Mouse (Mus musculus): ENCODE measurements around the gene Kirrel3.

Kirrel3 gene

DNA sequence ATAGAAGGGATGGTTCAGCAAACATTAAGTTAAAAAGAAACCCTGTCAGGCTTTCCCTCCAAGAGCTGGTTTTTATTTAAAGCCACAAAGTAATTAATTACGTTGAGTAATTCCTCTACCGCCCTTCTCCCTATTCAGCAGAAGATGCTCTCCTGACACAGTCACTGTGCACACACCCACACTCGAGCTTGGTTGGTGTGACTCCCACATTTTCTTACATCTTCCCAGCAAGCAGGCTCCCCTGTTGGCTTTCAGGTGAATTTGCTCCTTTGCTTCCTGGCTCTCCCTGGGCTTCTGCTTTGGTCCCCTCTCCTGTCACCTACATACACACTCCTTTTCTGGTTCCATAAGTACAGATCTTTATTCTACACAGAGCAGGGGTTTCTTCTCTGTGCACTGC lies 203.7 kb downstream of the Kirrel3 start:
- no peak for DNase-seq (ENCODE audit: low read depth)

GRCm38 (mm10) chr9:34695646-34696045 lies 210.0 kb downstream of the Kirrel3 start:
- no peak for DNase-seq (ENCODE audit: low read depth)

- no peak for DNase-seq (ENCODE audit: low read depth)
Measured at GRCm38 (mm10) chr9:34703547-34704300, 218.0 kb downstream of the Kirrel3 start.

DNA sequence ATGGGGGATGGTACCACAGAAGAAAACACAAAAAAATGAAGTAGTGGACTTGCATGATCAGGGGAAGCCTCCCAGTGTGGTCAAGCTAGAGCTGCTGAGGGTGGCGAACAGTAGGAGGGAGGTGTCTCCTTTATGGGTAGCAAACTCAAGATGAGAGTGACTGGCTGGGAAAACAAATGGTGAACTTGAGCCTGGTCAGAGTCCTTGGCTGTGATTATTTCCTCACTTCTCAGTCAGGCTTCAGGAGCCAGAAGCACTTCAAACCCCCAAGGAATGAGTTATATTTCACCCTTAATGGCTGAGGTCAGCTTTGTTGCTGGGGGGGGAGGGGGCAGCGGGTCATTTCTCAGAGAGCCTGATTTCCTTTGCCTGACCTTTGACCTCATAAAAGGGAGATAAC lies 218.7 kb downstream of the Kirrel3 start:
- no peak for DNase-seq (ENCODE audit: low read depth)

DNA sequence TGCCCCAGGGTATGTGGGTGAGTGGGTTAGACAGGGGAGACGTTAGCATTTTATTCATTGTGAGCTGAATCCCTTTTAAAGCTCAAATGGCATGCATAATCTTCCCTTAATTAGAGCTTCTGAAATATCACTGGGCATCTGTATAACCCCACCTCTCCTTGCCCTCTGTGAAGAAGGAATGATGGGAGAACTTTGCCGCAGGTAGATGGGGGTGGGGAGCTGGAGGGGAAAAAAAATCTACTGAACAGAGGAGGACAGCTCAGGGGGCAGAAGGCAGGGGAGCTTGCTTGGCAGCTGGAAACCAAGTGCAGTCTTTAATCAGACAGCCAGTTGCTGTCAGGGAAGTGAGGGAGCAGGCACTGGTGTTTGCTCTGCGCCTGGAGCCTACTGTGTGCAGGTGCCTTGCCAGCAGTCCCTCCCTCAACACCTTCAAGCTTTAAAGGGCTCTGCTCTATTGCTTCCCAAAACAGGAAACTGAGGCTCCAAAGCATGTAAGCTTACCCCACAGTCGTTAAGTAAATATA lies 220.7 kb downstream of the Kirrel3 start:
- no peak for DNase-seq (ENCODE audit: low read depth)

- DNase-seq (ENCODE audit: low read depth): no peak
Measured at GRCm38 (mm10) chr9:34708691-34709090, 223.0 kb downstream of the Kirrel3 start.

DNA sequence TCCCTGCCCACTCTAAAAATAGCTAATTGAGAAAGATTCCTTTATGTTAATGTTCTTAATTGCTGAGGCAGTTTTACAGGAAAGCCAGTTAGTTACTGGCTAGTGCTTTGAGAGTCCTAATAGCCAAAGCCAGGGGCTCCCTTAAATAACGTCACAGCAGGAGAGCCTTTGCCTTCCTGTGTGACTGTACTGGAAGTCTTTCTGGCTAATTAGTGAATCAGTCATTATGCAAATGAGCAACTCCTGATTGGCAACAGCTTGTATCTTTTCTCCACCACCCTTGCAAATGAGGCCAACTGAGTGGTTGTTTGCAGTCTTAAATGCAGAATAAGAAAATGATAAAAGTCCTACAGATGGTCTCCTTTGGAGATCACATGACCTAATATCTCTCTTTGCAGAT lies 226.3 kb downstream of the Kirrel3 start:
- DNase-seq (ENCODE audit: low read depth): no peak

- no peak for DNase-seq (ENCODE audit: low read depth)
Measured at GRCm38 (mm10) chr9:34712996-34713395, 227.3 kb downstream of the Kirrel3 start.

DNA sequence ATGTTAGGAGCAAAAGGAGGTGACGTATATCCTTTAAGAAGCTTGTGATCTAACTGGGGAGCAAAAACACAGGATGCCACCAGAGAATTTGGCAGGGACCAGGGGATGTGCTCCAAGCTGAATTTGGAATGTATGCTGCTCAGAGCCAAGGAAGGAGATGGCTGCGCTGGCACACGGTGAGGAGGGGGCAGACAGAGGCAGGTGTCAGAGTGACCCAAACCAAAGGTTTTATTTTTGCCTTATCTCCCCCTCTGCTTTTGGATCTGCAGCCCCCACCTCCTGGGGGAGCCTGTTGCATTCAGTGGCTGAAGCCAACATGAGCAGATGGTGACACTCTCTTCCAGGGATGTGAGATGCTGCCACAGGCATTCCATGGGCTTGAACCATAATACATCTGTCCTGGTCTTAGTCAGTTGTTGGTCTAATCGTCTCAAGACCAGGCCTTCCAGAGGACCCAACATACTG lies 227.8 kb downstream of the Kirrel3 start:
- no peak for DNase-seq (ENCODE audit: low read depth)

GRCm38 (mm10) chr9:34714996-34715619 lies 229.4 kb downstream of the Kirrel3 start:
- DNase-seq (ENCODE audit: low read depth): no peak

- DNase-seq (ENCODE audit: low read depth): no peak
Measured at GRCm38 (mm10) chr9:34716476-34716875, 230.8 kb downstream of the Kirrel3 start.

DNA sequence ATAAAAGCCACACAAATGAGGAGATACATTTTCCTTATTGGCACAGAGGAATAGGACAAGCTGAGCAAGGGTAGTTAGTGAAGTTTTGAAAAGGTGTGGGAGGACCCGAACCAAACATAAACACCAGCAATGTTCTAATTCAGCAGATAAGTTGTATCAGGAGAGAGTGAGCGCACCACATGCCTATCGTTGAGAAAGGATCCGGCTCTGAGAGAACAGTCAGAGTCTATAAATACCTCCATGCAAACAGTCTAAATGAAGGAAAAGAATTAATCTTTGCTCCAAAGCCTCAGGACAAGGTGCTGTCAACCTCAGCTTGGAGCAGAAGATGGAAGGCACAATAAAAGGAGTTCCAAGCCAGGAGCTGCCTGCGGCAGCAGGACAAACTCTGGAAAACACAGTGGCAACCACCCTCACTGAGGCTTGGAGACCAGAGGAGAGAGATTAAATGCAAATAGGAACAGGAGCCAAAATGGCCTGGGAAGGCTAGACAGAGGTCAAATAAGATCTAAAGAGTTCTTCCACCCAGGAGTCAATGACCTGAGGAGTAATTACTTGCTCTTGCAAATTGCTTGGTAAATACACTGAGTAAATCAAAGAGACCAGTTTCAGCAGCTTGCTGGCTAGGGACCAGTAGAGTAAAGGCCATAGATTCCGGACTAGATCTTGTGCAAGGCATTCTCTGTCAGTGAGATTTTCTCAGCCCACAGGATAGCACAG lies 235.9 kb downstream of the Kirrel3 start:
- no peak for DNase-seq (ENCODE audit: low read depth)

GRCm38 (mm10) chr9:34722198-34722550 lies 236.5 kb downstream of the Kirrel3 start:
- no peak for DNase-seq (ENCODE audit: low read depth)

GRCm38 (mm10) chr9:34732507-34732906 lies 246.8 kb downstream of the Kirrel3 start:
- DNase-seq (ENCODE audit: low read depth): no peak

GRCm38 (mm10) chr9:34733579-34733978 lies 247.9 kb downstream of the Kirrel3 start:
- no peak for DNase-seq (ENCODE audit: low read depth)

DNA sequence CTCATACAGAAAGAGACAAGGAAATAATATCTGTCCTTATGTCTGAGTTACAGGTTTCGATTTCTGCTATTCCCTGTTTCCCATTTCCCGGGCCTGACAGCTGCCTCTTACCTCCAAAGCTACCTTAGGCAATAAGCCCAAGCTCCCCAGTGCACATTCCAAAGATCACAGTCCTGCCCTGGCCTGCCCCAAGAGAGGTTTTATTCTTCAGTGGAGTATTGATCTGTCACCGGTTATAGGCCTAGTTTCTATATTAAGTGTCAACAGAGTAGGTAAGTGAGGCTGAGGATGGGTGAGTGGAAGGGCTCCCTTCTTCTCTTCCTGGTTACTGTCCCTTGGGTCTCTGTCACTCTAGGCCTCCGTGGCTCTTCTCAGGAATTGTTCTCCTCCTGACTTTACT lies 249.3 kb downstream of the Kirrel3 start:
- no peak for DNase-seq (ENCODE audit: low read depth)

DNA sequence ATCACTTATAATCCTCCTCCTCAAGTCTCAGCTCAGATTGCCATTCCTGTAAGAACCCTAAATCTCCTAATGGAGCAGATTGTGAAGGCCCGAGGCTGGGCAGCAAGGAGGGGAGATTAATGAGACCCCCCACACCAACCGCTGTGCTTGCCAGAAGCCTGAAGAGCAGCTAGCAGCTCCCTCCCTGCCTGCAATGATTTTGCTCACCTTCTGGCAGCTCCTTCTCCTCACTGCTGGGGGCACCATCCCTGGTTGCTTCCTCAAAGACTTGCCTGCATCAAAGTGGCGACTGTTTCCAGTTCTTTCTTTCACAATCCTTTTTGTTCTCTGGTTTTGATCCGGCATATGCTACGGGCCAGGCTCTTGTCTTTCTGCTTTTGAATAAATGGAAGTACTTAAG lies 253.7 kb downstream of the Kirrel3 start:
- DNase-seq (ENCODE audit: low read depth): no peak

- DNase-seq (ENCODE audit: low read depth): no peak
Measured at GRCm38 (mm10) chr9:34740814-34741213, 255.1 kb downstream of the Kirrel3 start.

- DNase-seq (ENCODE audit: low read depth): no peak
Measured at GRCm38 (mm10) chr9:34748003-34748402, 262.3 kb downstream of the Kirrel3 start.

GRCm38 (mm10) chr9:34749161-34749560 lies 263.5 kb downstream of the Kirrel3 start:
- DNase-seq (ENCODE audit: low read depth): no peak

DNA sequence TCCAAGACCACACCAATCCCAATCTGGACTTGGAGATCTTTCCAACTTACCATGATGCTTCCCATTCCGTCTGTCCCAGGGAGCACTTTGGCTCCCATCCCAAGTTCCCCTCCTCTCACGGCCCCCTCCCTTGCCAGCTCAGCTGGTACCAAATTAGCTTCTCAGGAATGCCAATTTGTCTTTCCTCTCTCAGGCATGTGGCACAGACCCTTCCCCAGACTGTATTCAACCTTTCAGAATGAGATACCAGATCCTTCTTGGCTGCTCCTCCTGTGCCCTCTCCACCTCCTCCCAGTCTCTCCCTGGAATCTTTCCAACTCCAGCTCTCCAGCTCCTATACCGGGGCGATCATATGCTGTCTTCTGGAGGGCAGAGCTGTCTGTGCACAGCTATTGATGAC lies 264.2 kb downstream of the Kirrel3 start:
- no peak for DNase-seq (ENCODE audit: low read depth)

- no peak for DNase-seq (ENCODE audit: low read depth)
Measured at GRCm38 (mm10) chr9:34750887-34751286, 265.2 kb downstream of the Kirrel3 start.

Measured in fibroblast of lung, adult 2 months (primary cell).